Mouse (Mus musculus) right cerebral cortex, postnatal 10 days (tissue): ENCODE data around the gene Scand1.

Source experiments
- DNase-seq, 2 experiments: peaks; one replicate each; pipeline ENCODE4 v3.0.0; 2021; ENCODE audit warnings: low spot score in 2 of 2

The Scand1 gene

GRCm38 (mm10) chr2:156307261-156307660 lies 5.2 kb downstream of the Scand1 start:
- no peak for DNase-seq

- no peak for DNase-seq
These were observed 6.7 kb downstream of the Scand1 start for GRCm38 (mm10) chr2:156305818-156306217.

GRCm38 (mm10) chr2:156304351-156304750 lies 8.2 kb downstream of the Scand1 start:
- DNase-seq: no peak

GRCm38 (mm10) chr2:156302063-156302462 lies 10.4 kb downstream of the Scand1 start:
- DNase-seq: no peak

- no peak for DNase-seq
These were observed 14.0 kb downstream of the Scand1 start for GRCm38 (mm10) chr2:156298458-156298857.

GRCm38 (mm10) chr2:156297653-156298052 lies 14.9 kb downstream of the Scand1 start:
- no peak for DNase-seq

- no peak for DNase-seq
These were observed 16.3 kb downstream of the Scand1 start for GRCm38 (mm10) chr2:156296190-156296589.

- DNase-seq: no peak
These were observed 16.9 kb downstream of the Scand1 start for GRCm38 (mm10) chr2:156295601-156296063.

GRCm38 (mm10) chr2:156291998-156292397 lies 20.5 kb downstream of the Scand1 start:
- no peak for DNase-seq

GRCm38 (mm10) chr2:156289552-156290160 lies 22.8 kb downstream of the Scand1 start:
- no peak for DNase-seq

GRCm38 (mm10) chr2:156288222-156288621 lies 24.3 kb downstream of the Scand1 start:
- DNase-seq: no peak

GRCm38 (mm10) chr2:156286733-156287132 lies 25.8 kb downstream of the Scand1 start:
- no peak for DNase-seq

GRCm38 (mm10) chr2:156285161-156285560 lies 27.3 kb downstream of the Scand1 start:
- no peak for DNase-seq

- no peak for DNase-seq
These were observed 31.3 kb downstream of the Scand1 start for GRCm38 (mm10) chr2:156281227-156281626.

- DNase-seq: peak; percentile 87 to 88
These were observed 34.1 kb downstream of the Scand1 start for GRCm38 (mm10) chr2:156278226-156279017.

GRCm38 (mm10) chr2:156272553-156272952 lies 40.0 kb downstream of the Scand1 start:
- DNase-seq: no peak

- no peak for DNase-seq
These were observed 44.9 kb downstream of the Scand1 start for GRCm38 (mm10) chr2:156267636-156268035.

GRCm38 (mm10) chr2:156263204-156263893 lies 49.2 kb downstream of the Scand1 start:
- no peak for DNase-seq
